Mouse (Mus musculus): ENCODE data around the gene Tmem266.
A peak's percentile ranks its signal among the peaks of the same experiment; 100 is the strongest.

Gene Tmem266

DNA sequence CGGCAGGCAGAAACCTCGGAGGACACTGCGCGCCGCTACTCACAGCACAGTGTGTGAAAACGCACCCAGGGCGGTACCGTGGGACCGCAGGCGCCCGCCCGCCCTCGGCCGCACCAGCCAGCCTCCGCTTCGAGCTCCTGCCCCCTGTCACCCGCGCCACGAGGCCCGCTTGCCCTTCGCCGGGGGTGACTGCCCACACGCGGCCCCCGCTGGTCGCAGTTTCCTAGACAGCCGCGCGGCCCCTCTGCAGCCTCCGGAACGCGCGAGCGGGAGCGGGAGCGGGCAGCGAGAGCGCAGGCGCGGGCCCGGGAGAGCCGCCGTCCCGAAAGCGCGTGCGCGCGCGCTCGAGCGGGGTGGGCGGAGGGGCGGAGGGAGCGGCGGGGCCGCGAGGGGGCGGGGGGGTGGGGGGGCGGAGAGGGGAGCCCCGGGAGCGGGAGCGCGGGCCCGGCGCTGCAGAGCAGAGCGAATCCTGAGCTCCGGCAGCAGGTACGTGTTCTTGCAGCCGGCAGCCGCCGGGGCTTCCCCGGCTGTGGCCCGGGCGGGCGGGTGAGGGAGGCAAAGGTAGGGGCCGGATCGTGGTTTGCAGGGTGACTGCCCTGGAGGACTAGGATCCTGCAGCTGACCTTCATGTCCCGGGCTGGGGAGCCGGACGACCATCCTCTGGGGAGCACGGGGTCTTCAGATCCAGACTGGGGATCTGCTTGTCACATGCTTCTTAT is at the start of gene Tmem266, which contains the start of gene Nrg4:
Gene Tmem266 (plus strand): TSS at position 399 of the 719 bp plus-strand sequence.
Gene Nrg4 (minus strand): TSS at position 330 of the 719 bp plus-strand sequence.
- peak; percentile 59 to 61 for DNase-seq (ENCODE audit: low spot score in 2 of 2)

DNA sequence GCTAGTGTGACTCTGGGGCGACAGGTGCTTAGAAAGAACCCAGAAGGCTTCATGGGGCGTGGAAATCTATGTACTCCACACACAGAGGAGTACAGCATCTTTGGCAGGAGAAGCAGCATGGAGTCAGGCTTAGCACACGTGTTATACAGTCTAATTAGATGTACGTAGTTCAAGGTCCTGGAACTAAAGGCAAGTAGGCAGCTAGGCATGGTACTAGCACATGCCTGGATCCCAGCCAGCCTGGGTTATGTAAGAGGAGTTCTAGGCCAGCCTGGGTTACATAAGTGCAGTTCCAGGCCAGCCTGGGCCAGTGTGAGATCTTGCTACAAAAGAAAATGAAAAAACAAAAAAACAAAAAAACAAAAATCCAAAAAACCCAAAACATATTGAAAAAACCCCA is 49.2 kb upstream of the Tmem266 start:
- DNase-seq (ENCODE audit: low spot score in 2 of 2), result no peak

DNA sequence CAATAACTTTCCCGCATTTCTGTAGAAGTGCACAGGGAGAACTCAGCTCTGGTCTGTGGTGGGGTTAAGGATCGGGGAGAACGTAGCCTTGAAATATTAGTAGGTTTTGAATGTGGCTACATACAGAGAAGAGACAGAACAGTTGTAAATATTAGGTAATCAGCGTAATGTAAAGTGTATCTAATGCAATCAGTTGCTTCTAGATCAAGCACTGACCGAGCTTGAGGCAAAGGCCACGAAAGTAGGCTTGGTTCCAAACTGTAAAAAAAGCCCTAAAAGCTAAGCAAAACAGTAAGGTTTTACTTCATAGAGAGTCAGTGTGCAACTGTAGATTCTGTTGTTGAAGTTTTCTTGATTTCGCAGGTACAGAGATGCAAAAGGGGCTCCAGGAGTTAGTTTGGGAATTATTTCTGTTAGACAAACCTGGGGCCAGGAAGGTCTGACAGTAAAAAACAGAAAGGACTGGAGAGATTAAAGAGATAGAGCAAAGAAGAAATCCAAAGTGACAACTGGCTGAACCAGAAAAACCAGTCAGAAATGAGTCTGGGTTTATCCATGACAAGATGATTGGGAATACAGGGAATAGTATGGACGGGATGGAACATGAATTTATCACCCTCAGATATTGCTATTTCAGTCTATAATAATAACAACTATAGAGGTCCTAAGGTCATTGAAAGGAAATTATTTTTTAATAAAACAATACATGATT is 47.4 kb upstream of the Tmem266 start:
- no peak for DNase-seq (ENCODE audit: low spot score in 2 of 2)

GRCm38 (mm10) chr9:55283516-55283915 is 43.2 kb upstream of the Tmem266 start:
- no peak for DNase-seq (ENCODE audit: low spot score in 2 of 2)

DNA sequence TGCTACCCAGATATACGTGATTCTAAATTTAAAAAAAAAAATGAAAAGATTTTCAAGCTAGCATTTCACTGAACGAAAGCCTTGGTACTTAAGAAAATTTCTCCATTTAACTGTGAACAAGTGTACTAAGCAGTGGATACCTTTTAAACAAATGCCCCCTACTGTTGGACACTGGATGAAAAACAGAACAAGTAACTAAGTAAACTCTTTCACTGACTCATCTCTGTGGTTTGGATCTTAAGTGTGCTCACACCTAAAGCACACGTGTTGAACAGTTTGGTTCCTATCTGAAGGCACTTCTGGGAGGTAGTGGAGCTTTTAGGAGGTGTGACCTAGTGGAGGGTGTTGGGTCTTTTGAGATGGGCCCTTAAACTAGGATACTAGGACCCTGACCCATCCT is 41.5 kb upstream of the Tmem266 start:
- no peak for DNase-seq (ENCODE audit: low spot score in 2 of 2)

DNA sequence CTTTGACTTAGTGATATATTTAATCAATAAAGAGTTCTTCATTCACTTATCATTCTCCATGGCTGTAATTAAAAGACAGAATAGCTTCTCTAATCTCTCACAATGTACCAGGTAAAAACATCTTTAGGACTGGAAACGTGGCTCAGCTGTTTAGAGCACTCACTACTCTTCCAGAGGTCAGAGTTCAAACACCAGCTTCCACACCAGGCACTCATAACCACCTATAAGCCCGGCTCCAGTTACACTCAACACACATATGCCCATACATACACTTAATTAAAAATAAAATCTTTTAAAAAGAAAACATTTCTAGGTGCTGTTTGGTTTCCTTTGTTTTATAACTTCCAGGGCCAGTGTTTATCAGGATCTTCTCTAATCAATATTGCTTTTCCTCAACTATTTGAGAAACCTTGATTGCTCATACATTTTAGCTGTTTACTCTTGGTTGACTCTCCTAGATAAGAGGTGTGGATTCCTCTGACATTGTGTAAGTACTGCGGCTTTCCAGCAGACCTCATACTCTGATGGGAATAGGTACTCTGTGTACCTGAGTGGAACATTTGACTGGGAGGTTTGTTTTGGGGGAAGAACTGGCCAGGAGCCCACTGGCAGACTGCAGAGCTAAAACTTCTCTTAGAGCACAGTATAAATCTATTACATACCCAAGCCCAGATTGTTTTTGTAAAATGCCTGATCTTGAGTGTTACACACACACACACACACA is 37.1 kb upstream of the Tmem266 start:
- DNase-seq (ENCODE audit: low spot score in 2 of 2), result no peak

- DNase-seq (ENCODE audit: low spot score in 2 of 2), result no peak
These were observed 34.7 kb upstream of the Tmem266 start for GRCm38 (mm10) chr9:55291966-55292365.

DNA sequence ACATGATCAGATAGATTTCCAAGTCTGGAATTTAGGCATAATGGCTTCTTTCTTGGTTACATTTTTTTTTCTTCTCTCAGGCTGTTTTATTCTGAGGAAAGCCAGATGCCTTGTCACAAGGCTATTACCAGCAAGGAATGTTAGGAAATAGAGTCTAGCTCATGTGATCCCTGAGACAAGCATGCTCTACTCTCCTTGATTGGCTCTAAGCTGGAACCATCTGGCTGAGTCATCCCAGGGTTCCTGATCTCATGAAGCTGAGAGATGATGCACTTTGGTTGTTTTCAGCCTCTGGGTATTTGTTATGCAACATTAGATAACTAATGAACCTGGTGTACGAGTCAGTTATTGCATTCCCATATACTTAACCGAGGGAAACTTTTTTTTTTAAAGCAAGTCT is 30.5 kb upstream of the Tmem266 start:
- DNase-seq (ENCODE audit: low spot score in 2 of 2), result no peak

DNA sequence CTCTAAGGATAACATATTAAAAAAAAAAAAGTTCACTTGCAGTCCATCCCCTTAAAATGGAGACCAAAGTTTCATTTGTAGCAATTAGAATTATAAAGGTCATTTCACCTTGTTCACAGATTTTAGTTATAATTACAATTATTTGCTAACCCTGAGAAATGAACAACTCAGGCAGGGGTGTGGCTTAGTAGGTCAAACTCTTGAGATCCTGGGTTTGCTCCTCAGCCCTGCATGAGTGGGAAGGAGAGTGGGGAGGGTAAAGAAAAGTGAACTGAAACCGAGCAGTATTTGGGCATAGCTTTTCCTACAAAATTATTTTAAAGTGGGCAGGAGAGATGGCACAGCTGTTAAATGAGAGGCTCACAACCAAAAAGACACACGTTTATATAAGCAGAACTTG is 19.6 kb upstream of the Tmem266 start:
- DNase-seq (ENCODE audit: low spot score in 2 of 2), result no peak

- no peak for DNase-seq (ENCODE audit: low spot score in 2 of 2)
These were observed 19.2 kb upstream of the Tmem266 start for GRCm38 (mm10) chr9:55307557-55307956.

DNA sequence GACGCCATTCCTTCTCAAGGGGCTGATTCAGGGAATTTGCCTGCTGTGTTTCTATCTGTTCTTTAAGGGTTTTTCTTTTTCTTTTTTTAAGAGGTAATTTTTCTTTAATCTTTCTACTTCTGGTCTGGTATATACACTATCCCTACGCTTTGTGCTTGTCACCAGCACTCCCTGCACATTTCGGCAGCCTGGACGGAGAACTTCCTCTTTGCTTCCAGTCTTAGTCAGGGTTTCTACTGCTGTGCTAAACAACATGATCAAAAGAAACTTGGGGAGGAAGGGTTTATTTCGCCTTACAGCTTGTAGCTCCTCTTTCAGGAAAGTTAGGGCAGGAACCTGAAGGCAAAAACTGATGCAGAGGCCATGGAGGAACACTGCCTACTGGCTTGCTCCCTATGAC is 18.3 kb upstream of the Tmem266 start:
- no peak for DNase-seq (ENCODE audit: low spot score in 2 of 2)

- peak; percentile 40 to 45 for DNase-seq (ENCODE audit: low spot score in 2 of 2)
These were observed 15.2 kb upstream of the Tmem266 start for GRCm38 (mm10) chr9:55311560-55311959.

GRCm38 (mm10) chr9:55313619-55314261 is 13.0 kb upstream of the Tmem266 start:
- peak in 1 of 2 experiments; percentile 20 for DNase-seq (ENCODE audit: low spot score in 2 of 2)

DNA sequence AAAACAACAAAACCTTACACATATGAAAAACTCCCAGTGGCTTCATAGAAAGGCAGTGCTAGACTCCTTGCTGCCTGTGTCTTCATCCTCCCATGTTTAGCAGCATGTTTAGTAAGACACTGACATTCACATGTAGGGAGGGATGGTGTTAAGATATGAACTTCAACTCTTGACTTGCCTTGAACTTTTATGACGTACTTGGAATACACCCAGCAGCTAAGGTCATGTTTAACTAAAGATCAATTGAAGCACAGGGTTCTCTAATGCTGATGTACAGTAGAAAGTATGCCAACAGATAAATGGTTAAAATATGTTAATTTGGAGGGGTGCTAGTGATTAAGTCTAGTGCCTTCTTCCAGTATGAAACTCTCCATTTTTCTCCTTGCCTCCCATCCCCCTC is 4.1 kb upstream of the Tmem266 start:
- no peak for DNase-seq (ENCODE audit: low spot score in 2 of 2)

GRCm38 (mm10) chr9:55324085-55324484 is 2.6 kb upstream of the Tmem266 start:
- DNase-seq (ENCODE audit: low spot score in 2 of 2), result no peak

DNA sequence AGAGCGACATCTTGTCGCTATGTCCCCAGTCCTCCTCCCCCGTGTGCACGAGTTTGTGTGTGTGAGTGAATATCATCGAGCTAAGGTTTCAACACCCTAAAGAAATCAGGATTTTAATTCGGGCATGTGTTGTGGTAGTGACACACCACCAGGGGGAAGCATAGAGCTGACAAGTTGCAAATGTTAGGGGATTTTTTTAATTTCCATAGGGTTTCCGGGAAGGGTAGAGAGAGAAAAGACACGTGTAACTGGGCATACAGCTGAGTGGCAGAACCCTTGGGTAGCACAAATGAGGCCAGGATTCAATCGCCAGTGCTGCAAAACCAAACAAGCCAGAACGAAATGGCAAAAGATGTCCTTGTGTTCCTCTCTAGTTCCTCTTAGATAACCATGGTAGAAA is 2.2 kb upstream of the Tmem266 start:
- DNase-seq (ENCODE audit: low spot score in 2 of 2), result no peak

DNA sequence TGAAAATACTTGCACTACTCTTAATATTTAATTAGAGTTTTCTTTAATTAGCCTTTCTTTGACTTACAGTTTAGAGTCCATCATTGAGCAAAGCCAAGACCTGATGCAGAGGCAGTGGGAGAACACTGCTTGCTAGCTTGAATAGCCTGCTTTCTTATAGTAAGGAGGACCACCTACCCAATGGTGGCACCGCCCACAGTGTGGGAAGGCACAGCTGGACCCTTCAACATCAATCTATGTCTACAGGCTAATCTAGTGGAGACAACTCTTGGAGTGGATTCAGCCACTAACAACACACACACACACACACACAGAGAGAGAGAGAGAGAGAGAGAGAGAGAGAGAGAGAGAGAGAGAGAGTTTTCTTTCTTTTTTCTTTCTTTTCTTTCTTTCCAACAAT is 1.7 kb upstream of the Tmem266 start:
- DNase-seq (ENCODE audit: low spot score in 2 of 2), result no peak

DNA sequence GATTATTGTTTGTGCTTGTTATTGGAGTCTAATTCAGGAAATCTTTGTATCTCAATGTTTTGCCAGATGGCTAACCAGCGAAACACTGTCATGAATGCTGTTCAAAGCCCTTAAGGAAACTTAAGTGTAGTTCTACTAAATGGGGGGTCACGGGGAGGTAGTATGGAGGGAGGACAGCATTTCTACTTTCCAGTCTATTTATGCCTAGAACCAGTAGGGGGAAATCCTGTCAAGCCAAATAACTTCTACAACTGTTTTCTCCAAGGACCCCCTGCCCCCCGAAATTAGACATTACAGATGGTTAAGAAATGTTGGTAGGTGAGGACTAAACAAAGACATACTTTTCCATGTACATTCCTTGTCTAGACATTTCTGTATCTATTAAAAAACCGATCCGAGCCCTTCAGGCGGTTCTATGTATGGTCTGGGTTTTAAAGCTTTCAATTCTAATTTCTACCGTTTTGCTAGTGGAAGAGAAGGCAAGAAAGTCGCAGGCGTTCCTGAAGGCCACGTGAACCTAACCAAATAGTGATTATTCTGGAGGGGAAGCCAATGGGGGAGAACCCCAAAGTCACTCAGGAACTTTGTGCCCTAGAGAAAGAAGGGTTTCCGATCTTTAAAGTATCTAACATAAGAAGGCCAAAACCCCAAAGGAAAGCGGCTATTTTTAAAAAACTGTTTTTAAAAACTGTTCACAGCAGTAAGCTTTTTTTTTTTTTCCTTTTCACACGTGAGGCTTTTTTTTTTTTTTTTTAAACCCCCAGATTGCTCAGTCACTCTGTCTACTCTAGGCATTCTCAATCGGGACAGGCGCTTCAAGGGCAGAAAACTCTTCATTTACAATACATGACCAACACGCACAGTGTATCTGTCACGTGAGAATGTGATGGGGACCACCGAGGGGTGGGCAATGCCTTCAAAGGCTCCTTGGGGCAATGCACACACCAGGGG is 874 bp upstream of the Tmem266 start:
- no peak for DNase-seq (ENCODE audit: low spot score in 2 of 2)

DNA sequence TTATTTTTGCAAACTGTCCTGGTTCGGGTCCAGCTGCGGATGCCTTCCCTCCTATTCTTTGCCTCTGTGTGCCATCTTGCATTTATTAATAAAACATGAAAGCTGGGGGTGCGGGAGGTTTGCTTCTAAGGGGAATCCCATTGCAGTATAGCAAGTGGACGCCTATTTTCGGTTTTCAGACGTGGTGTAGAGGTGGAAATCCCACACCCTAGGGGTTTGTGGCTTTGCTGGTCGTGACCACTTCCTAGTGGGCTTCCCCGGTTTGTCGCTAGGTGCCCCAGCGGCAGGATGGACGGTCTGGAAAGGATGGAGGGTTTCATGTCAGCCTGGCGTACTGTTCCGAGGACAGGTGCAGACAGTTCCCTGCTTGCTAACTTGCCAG is 512 bp downstream of the Tmem266 start:
- no peak for DNase-seq (ENCODE audit: low spot score in 2 of 2)

DNA sequence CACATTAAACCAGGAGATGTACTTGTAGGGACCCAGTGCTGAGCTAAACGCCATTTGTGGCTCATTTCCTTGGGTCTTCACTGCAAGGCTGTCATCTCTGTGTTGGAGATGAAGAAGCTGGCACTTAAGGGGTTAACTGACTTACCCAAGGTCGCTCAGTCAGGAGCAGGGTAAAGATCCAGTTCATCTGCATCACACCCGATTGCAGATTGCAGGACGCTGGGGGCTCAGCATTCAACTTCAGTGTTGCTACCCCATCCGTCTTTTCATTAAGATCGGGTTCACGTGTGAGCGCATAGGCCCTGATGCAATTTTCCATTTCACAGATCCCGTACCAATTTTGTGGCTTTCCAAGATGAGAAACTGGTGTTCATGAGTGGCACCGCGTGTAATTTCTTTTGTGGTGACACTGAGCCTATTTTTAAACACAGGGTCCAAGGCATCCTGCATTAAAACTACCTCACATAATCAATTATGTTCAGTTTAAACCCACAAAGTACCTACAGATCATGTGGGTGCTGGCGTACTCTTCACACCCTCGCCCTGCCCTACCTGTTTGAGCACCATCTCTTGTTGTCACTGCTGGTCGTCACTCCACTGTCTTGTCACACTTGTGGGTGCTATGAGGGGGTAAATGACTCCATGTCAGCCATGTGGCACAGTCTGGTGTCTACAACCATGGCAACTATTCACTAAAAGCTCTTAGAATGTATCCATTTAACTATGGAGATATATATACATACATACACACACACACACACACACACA is 1.6 kb downstream of the Tmem266 start:
- no peak for DNase-seq (ENCODE audit: low spot score in 2 of 2)
